8 mouse cellular contexts compared by ENCODE assay signal in genomic region chr5:142701651-142702510, GRCm38 (mm10). TPM values are rescaled to one million over a fixed set of nuclear protein-coding genes. Genes with fewer than 3 reads are reported as not detected.
DNase-seq lines count a peak whose midpoint lies in the region; ATAC-seq and TF ChIP-seq lines count a peak whose summit lies in the region.

No protein-coding gene starts in this region.

- TF ChIP-seq CTCF in intestine, postnatal 0 days (IDR thresholded peaks at IDR 0.05; ENCODE audit: low read depth): no peak

- no peaks in the 10 kb centered on the region for H3K36me3 ChIP-seq in forebrain, embryonic 11.5 days (ENCODE audit: control insufficient read depth, insufficient read depth, low read length)
- H3K36me3 ChIP-seq in intestine, postnatal 0 days (ENCODE audit: control insufficient read depth, insufficient read depth): no peaks in the 10 kb centered on the region
- no peaks in the 10 kb centered on the region for H3K36me3 ChIP-seq in midbrain, embryonic 11.5 days (ENCODE audit: control insufficient read depth, insufficient read depth, low read length)

- DNase-seq in right cerebral cortex, postnatal 14 days: peak; percentile 72
- no peak for DNase-seq in right cerebral cortex, adult 2 months (ENCODE audit: low spot score in 2 of 2)
- peak; percentile 94 for DNase-seq in forebrain, embryonic 11.5 days (ENCODE audit: low spot score)
- DNase-seq in midbrain, embryonic 11.5 days (ENCODE audit: low spot score, missing footprints): peak; percentile 99
- DNase-seq in testis, postnatal 14 days (ENCODE audit: low spot score): peak; percentile 74
- DNase-seq in left cerebral cortex, adult 18-20 months (ENCODE audit: low spot score in 2 of 2): no peak

- H3K4me1 ChIP-seq in forebrain, embryonic 11.5 days (replicated peaks; ENCODE audit: control insufficient read depth, insufficient read depth, low read length): peaks cover 7% of the 10 kb centered on the region; the same call in 1 of the 2 replicates
- H3K4me1 ChIP-seq in intestine, postnatal 0 days (replicated peaks; ENCODE audit: control insufficient read depth, insufficient read depth, low read length): 0 out of 2 replicates have a peak, but pooled peaks cover 3% of the 10 kb centered on the region
- peaks cover 9% of the 10 kb centered on the region for H3K4me1 ChIP-seq in midbrain, embryonic 11.5 days (ENCODE audit: control insufficient read depth, insufficient read depth, low read length)

- no peaks in the 10 kb centered on the region for H3K9me3 ChIP-seq in forebrain, embryonic 11.5 days (ENCODE audit: control insufficient read depth, low read length)
- H3K9me3 ChIP-seq in intestine, postnatal 0 days (ENCODE audit: control insufficient read depth): no peaks in the 10 kb centered on the region
- no peaks in the 10 kb centered on the region for H3K9me3 ChIP-seq in midbrain, embryonic 11.5 days (ENCODE audit: control insufficient read depth, low read length)

- H3K4me2 ChIP-seq in forebrain, embryonic 11.5 days (ENCODE audit: low read depth, low read length, severe bottlenecking): peak overlapping the region; percentile 95
- peak overlapping the region; percentile 97 for H3K4me2 ChIP-seq in intestine, postnatal 0 days (replicated peaks; ENCODE audit: low read depth)
- H3K4me2 ChIP-seq in midbrain, embryonic 11.5 days: peak overlapping the region; percentile 85

- under 1% methylated on average over 55 of the region's 72 CpGs for WGBS in forebrain, embryonic 11.5 days
- WGBS in intestine, postnatal 0 days: 1% methylated on average over 45 of the region's 72 CpGs
- WGBS in midbrain, embryonic 11.5 days: under 1% methylated on average over 57 of the region's 72 CpGs

- peak overlapping the region; percentile 25; the same call in 1 of the 2 replicates for H3K27ac ChIP-seq in forebrain, embryonic 11.5 days (ENCODE audit: low read depth, low read length)
- H3K27ac ChIP-seq in intestine, postnatal 0 days (ENCODE audit: low read depth, low read length): no peak overlapping the region
- H3K27ac ChIP-seq in midbrain, embryonic 11.5 days (ENCODE audit: low read depth, low read length): no peak overlapping the region

- H3K27me3 ChIP-seq in forebrain, embryonic 11.5 days (ENCODE audit: control insufficient read depth, insufficient read depth, low read length): peaks cover 9% of the 10 kb centered on the region; the same call in 1 of the 2 replicates
- H3K27me3 ChIP-seq in intestine, postnatal 0 days (replicated peaks; ENCODE audit: control insufficient read depth, insufficient read depth, low read length): peaks cover 17% of the 10 kb centered on the region; the same call in 1 of the 2 replicates
- peaks cover 11% of the 10 kb centered on the region for H3K27me3 ChIP-seq in midbrain, embryonic 11.5 days (ENCODE audit: control insufficient read depth, insufficient read depth, low read length)

- peak; percentile 45 for ATAC-seq in cerebellum, adult (ENCODE audit: insufficient number of reproducible peaks, low FRiP score, low TSS enrichment)
- peak; percentile 88 for ATAC-seq in forebrain, embryonic 11.5 days (replicated peaks; ENCODE audit: low FRiP score)
- ATAC-seq in intestine, postnatal 0 days: peak; percentile 75
- ATAC-seq in midbrain, embryonic 11.5 days (ENCODE audit: low FRiP score): peak; percentile 89

- H3K4me3 ChIP-seq in forebrain, embryonic 11.5 days (ENCODE audit: low read depth, low read length): peak overlapping the region; percentile 70
- H3K4me3 ChIP-seq in intestine, postnatal 0 days (ENCODE audit: low read depth, low read length): peak overlapping the region; percentile 56
- H3K4me3 ChIP-seq in midbrain, embryonic 11.5 days (ENCODE audit: low read depth, low read length): peak overlapping the region; percentile 49

- H3K9ac ChIP-seq in forebrain, embryonic 11.5 days (ENCODE audit: low read length): peak overlapping the region; percentile 87
- peak overlapping the region; percentile 37 for H3K9ac ChIP-seq in intestine, postnatal 0 days (ENCODE audit: low read depth, low read length)
- H3K9ac ChIP-seq in midbrain, embryonic 11.5 days (ENCODE audit: low read length): peak overlapping the region; percentile 81

RNA-seq across cellular contexts. Expression of gene Slc29a4, which starts 9.6 kb away (rescaled TPM):
- polyA plus RNA-seq in forebrain, embryonic 11.5 days (2014; fragmentation: Nextera tagmentation; extraction: Ambion mirVana): 31.3 and 35.6 TPM in 2 replicates
- 2.9 and 3.5 TPM in 2 replicates for polyA plus RNA-seq in intestine, postnatal 0 days (2015; fragmentation: Nextera tagmentation; extraction: Ambion mirVana)
- polyA plus RNA-seq in midbrain, embryonic 11.5 days (2014; fragmentation: Nextera tagmentation; extraction: Ambion mirVana): 22.8 and 23.2 TPM in 2 replicates
- total RNA-seq in left cerebral cortex, adult 18-20 months (2021): 10 to 100 TPM in 1 of 2 experiments, 1 to 10 TPM in 1; 6.1 to 10.8 TPM

Comparison
In these comparisons a context has a peak if more than half of its experiments do, and no peak if none do; other contexts are left out.
1. DNase-seq: peak in right cerebral cortex, postnatal 14 days (single experiment), forebrain, embryonic 11.5 days (single experiment), midbrain, embryonic 11.5 days (single experiment) and testis, postnatal 14 days (single experiment); none in right cerebral cortex, adult 2 months (0 of 2) and left cerebral cortex, adult 18-20 months (0 of 2).
2. H3K9ac ChIP-seq: peak in every context shown above with its lines; median percentile 87 in forebrain, embryonic 11.5 days; 81 in midbrain, embryonic 11.5 days; 37 in intestine, postnatal 0 days.
3. Peak in every context shown above with its lines, with median percentiles within 50 percentile points of each other: ATAC-seq, H3K4me2 ChIP-seq and H3K4me3 ChIP-seq.